Mouse (Mus musculus) embryonic facial prominence, embryonic 14.5 days (tissue): ENCODE measurements around the gene Sowahb. TPM values are rescaled to one million over a fixed set of nuclear protein-coding genes. Genes with fewer than 3 reads are reported as not detected.

Experiments
- polyA plus RNA-seq: library from polyadenylated mRNA; unstranded; fragments of >200 nt; fragmentation: Nextera tagmentation; extraction: Ambion mirVana; gene quantifications from 2 replicates; pipeline ENCODE4 v1.2.1, GENCODE M21; 2014

Sowahb gene
- polyA plus RNA-seq, 1 experiment from 2014 or later, result 0.50 TPM

Other genes starting within 250 kb of the Sowahb start
- 187 and 197 TPM in 2 replicates for gene Sept11, start 48.4 kb upstream of the Sowahb start, polyA plus RNA-seq
- gene Ccni, start 161.5 kb upstream of the Sowahb start, polyA plus RNA-seq, result 121 and 126 TPM in 2 replicates
- gene 2010109A12Rik, start 161.5 kb upstream of the Sowahb start, polyA plus RNA-seq, result 1.5 and 1.9 TPM in 2 replicates
- gene Ccng2, start 222.2 kb upstream of the Sowahb start, polyA plus RNA-seq, result 54.2 and 55.7 TPM in 2 replicates